Mouse (Mus musculus): ENCODE measurements around the gene Iglon5.

Gene Iglon5

GRCm38 (mm10) chr7:43427406-43427805 lies 62.5 kb downstream of the Iglon5 start, which contains the start of gene Lim2:
Gene Lim2 (plus strand): TSS chr7:43427670.
- DNase-seq (ENCODE audit: extremely low spot score) = no peak

GRCm38 (mm10) chr7:43423991-43424625 lies 65.8 kb downstream of the Iglon5 start:
- DNase-seq (ENCODE audit: extremely low spot score) = no peak

- DNase-seq (ENCODE audit: extremely low spot score) = peak; percentile 82
Observed at GRCm38 (mm10) chr7:43422995-43423617, 66.8 kb downstream of the Iglon5 start.

All from embryo, embryonic 9.5 days (tissue).